Mouse (Mus musculus): Measurements from ENCODE around the gene Arl3.

Arl3 gene

DNA sequence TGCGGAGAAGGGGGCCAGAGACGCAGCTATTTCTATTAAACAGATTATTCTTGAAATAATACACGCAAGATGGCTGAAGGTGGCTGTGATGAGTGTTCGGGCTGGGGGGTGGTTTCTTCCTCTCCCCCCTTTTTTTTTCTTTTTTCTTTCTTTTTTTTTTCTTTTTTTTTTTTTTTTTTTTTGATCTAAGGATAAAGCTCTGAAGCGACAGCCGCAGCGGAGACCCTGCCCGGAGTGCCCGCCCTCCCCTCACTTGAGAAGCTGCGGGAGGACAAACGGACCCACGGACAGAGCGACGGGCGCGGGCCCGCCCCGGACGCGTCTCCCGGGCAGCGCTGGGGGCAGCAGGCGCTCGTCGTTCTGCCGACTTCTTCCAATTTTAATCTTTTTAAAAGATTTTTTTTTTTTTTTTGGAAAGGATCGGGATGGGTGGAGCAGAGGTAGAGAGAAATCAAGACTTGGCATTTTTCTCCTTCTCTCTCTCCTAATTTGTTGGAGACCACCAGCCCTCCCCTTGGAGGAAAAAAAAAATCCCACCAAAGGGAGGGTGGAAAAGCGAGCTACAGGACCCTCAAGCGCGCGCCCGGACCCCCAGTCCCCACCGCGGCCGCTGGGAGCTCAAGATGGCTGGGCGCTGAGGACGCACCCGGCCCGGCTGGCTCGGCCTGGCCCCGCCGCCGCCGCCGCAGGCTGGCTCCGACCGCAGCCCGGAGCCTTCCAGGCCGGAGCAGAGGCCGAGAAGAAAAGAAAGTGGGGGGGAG, 72.2 kb downstream of the Arl3 start:
- no peak for DNase-seq (ENCODE audit: low read depth, low spot score)

DNA sequence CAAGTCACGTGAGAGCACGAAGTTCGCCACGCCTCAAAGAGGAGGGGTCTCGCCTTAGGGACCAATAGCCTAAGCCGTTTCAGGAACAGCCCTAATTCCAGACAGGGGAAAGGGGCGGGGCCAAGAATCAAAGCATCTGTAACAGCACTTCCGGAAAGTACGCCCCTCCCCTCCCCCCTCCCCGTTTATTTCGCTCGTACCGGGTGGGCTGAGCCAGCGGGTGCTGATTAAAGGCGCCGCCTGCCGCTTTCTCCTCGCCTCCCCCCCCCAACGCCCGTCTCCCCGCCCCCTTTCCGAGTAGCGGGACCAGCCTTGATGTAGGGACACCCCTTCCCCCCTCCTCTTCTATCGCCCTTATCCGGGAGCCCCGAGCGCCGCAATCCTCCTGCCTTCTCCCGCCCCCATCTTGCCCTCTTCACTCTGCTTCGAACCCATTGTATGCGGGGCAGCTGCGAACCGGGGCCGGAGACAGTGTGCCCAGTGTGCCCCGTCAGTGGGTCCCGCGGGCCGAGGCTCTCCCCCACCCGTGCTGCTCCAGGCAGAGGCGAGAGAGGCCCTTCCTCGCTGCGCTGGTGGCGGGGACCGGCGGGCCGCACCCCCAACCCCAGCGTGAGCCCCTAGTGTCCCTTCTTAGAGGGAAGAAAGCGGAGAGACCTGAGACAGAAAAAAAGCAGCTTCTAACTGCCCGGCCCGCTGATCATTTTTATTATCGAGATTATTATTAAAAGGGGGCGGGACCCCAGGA, 73.0 kb downstream of the Arl3 start:
- peak; percentile 97 for DNase-seq (ENCODE audit: low read depth, low spot score)

DNA sequence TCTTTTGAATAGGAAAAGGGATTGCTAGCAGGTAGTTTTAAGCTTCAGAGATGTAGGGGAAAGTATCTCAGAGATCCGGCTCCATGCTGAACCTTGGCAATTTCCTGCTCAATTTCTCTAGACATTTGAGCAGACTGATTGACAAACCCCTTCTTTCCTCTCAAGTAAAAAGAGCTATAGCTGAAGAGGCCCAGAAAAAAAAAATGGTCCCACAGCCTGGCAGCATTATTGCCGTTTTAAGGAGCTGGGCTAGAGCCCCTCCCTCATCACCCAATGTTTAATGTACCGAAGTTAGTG, 73.5 kb downstream of the Arl3 start:
- no peak for DNase-seq (ENCODE audit: low read depth, low spot score)

GRCm38 (mm10) chr19:46497230-46497629, 75.8 kb downstream of the Arl3 start:
- no peak for DNase-seq (ENCODE audit: low read depth, low spot score)

DNA sequence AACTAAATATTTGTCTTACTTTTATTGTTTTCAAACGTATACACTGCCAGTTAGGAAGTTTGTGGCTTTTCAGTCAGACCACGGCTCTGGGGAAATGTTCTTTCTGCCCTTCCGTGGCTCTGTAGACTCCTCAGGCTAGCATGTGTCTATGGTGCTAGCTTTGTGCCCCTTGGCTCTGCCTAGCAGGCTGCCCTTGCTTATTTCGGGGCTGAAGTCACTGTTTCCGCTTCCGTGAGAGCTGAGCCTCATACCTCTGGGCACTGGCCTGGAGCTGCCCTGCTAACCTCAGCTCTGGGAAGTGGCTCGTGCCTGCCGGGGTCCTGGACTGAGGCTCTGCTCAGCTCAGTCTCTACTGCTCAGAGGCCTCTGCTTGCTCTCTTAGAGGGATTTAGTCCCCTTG, 77.9 kb downstream of the Arl3 start:
- DNase-seq (ENCODE audit: low read depth, low spot score): no peak

DNA sequence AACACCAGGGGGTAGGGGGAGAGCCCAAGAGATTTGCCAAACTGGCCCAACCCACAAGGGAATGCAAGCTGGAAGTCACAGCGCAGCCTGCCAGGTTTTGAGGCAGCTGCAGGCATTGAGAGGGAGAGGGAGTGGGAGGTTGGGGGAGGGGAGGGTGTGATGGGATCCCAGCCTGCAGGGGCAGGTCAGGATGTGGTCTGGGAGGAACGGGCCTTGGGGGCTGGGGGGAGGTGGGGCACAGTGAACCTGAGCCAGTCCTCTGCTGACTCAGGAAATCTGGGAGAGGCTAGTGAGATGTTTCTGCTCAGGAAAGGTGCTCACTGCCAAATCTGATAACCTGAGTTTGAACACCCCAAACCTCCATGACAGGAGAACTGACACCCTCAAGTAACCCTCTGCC, 82.4 kb downstream of the Arl3 start:
- DNase-seq (ENCODE audit: low read depth, low spot score): no peak

DNA sequence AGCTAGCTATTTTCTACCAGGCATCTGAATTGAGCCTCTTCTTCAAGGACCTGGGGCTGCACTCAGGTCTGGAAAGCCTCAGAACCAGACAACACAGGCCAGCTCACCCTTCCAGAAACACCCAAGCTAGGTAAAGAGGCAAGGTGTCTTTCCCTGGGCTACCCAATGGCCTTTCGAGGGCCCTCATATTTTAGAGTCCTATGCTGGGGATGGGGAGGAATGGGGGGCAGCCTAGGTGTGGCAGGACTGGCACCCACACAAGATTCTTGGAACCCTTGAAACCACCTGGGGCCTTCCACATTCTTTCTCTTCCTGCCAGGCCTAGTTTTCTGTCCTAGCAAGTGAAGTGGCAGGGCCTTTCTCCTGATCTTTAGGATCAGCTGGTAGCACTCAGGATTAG, 83.5 kb downstream of the Arl3 start:
- no peak for DNase-seq (ENCODE audit: low read depth, low spot score)

GRCm38 (mm10) chr19:46486709-46487108, 86.3 kb downstream of the Arl3 start:
- no peak for DNase-seq (ENCODE audit: low read depth, low spot score)

DNA sequence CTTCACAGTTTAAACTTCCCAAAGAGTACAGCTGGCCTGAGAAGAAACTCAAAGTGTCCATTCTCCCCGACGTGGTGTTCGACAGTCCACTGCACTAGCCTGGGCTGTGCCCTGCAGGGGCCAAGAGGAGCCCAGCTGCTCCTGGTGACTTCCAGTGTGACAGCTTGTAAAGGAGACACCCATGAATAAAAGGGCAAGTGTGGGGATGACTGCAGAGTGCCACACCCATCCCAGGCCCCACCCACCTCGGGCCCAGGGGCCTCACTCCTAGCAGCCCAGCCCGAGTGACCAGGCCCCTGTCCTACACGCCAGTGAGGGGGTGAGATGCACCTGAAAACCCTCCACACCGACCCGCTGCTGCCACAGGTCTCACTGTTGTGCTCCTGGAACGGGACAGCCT, 87.2 kb downstream of the Arl3 start:
- DNase-seq (ENCODE audit: low read depth, low spot score): no peak

DNA sequence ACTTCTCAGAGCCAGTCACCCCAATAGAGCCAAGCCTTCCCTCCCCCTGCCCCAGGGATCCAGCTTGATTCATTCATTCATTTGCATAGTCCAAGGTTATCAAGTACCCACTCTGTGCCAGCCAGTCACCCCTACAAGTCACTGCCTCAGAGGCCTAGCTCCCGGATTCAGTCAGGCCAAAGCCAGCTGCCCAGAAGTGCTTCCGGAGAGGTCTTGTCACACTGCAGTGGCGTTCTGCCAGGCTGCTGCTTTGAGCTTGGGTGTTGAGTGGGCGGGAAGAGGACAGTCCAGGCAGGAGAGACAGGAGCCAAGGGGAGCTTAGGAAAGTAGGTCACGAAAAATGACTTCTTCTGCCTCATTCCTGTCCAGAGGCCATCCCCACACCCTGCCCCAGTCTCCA, 88.5 kb downstream of the Arl3 start:
- DNase-seq (ENCODE audit: low read depth, low spot score): no peak

DNA sequence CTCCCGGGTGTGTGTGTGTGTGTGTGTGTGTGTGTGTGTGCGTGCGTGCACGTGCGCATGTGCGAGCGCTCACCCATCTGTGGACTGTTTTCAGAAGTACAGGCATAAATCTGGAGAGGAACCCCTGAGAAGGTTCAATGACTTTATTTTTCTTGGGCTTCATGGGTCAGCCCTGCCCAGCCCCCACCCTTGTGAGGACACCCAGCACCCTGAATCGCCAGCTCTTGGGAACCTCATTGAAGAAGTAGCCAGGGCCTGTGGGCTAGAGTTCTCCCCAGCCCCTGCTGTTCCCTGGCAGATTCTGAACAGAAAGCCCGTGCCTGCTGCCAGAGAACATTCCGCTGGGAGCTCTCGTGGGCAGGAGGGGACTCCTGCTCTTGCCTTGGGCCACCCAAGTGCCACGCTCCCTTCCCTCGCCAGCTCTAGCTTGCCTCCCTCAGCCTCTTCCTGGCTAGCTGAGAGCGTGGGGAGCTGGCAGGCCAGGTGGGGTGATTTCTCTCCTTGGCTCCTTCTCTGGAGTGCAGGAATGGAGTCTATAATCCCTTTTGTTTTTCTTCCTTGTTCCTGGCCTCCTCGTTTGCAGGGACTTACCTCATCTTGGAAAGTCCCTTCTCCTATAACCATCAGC, 89.2 kb downstream of the Arl3 start:
- DNase-seq (ENCODE audit: low read depth, low spot score): no peak

DNA sequence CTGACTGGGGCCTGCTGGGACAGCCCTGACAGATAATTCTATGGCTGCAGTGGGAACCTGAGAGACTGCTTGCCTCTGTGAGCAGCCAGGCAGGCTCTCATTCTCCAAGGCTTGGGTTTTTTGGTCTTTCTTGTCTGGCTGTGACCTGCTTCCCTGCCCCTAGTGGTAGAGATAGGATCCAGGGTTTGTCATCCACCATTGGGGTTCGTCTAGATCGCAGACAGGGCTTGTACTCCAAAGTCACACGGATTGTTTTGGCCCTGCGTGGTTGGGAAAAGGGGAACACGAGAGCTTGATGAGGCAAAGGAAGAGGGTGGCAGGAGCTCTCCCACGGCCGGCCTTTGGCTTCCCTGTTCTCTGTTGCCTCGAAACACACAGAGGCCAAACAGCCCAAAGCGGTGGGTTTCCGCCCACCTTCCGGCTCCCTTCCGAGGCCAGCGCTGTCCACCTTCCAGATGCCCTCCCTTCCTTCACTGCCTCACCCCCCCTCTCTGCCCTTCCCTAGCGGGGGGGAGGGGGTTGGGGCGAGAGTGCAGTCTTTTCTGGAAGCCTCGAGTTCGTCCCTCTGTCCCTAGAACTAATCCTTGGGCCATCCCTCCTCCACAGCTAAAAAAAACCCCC, 90.0 kb downstream of the Arl3 start:
- no peak for DNase-seq (ENCODE audit: low read depth, low spot score)

DNA sequence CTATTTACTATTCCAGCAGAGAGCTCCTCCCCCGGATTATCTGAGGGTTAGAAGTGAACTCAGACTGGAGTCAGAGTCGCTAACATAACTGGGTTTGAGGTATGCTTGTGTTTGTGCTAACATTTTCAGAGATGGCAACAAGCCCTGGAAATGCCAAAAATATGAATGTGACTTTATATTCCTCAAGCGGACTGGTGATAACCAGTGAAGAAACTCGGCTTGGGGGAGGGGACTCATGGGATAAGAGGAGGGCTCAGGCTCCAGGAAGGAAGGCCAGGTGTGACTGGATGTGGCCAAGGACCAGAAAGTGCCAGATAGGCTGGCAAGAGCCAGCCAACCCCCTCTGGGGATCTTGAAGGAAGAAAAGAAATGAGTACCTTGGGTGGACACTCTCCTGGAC, 91.2 kb downstream of the Arl3 start:
- no peak for DNase-seq (ENCODE audit: low read depth, low spot score)

DNA sequence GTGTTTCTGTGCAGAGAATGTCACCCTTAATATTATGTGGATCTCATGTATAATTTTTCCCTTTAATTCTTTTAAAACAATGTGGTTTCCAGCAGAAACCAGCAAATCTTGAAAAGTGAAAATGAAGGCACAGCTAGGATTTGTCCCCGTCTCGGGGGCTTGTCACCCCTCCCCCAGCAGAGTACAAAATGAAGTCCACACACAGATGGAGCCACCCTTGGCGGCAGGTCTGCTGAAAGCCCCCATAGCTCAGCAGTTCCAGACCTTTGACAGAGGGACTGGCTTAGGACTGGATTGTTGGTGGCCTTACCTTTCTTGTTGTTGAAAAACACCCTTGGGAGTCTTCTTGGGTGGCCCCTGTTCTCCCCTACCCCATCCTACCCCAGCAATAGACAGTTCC, 91.6 kb downstream of the Arl3 start:
- no peak for DNase-seq (ENCODE audit: low read depth, low spot score)

All from retina, adult 2 months (tissue).